Mouse (Mus musculus) Patski (cell line): ENCODE measurements around the gene Dmac1. TPM values are rescaled to one million over a fixed set of nuclear protein-coding genes. Genes with fewer than 3 reads are reported as not detected.
"Not testable (repeated sequence)": the region's sequence is repeated elsewhere in the genome, so short reads cannot be mapped to it uniquely, and the experiment has no call there.

ENCODE experiments used
- ATAC-seq: fragments of 100-300 bp; one replicate; pipeline ENCODE4 v1.8.0; 2021
- CTCF ChIA-PET: fragments of 350-600 bp; sonication (Branson Sonifier 250); formaldehyde crosslinking; loops from one replicate; lab custom pipeline; 2022; ENCODE audit warnings: inconsistent platforms; lab: Charles Lee
- POLR2A ChIA-PET: fragments of 350-600 bp; sonication (Branson Sonifier 250); formaldehyde crosslinking; loops from one replicate; lab custom pipeline; 2022; ENCODE audit warnings: antibody characterized with exemption, inconsistent platforms; lab: Charles Lee
- DNase-seq: peaks from one replicate; pipeline ENCODE4 v3.0.0-alpha.2; 2011; ENCODE audit warnings: low read depth, low spot score
- H3K27me3 ChIP-seq: fragments of 371-371 bp; one replicate; pipeline ENCODE4 v1.5.1; 2021
- CTCF ChIP-seq: fragments of 100-300 bp; IDR thresholded peaks from one replicate; pipeline ENCODE4 v1.5.1; 2021
- in situ Hi-C: fragments of 300-500 bp; cut with MboI; formaldehyde crosslinking; loops from 3 replicates; pipeline ENCODE4 v1.11.1; 2018; ENCODE audit warnings: low pct_unique_long_range_greater_than_20kb, mixed read lengths
- polyA plus RNA-seq: library from polyadenylated mRNA; unstranded; gene quantifications from one replicate; pipeline ENCODE4 v1.2.3, GENCODE M21; 2021

Gene Dmac1
- polyA plus RNA-seq, 1 experiment from 2014 or later, result 25.1 TPM

- CTCF ChIA-PET, result no interaction called here
- in situ Hi-C loops, result no loop called here
- no peak for ATAC-seq
- no peak for TF ChIP-seq CTCF
- H3K27me3 ChIP-seq, result peaks cover 2% of the 10 kb centered on the region
- no peak for DNase-seq
- POLR2A ChIA-PET, result no interaction called here
Observed at GRCm38 (mm10) chr4:75267866-75268265, 10.2 kb downstream of the Dmac1 start.

GRCm38 (mm10) chr4:75266773-75267550 lies 11.1 kb downstream of the Dmac1 start:
- H3K27me3 ChIP-seq, result peaks cover 6% of the 10 kb centered on the region
- POLR2A ChIA-PET, result no interaction called here
- in situ Hi-C loops, result no loop called here
- CTCF ChIA-PET, result no interaction called here
- ATAC-seq (no peak), DNase-seq (no peak)
- no peak for TF ChIP-seq CTCF

GRCm38 (mm10) chr4:75264219-75264618 lies 13.9 kb downstream of the Dmac1 start:
- no peak for ATAC-seq
- peaks cover 6% of the 10 kb centered on the region for H3K27me3 ChIP-seq
- no peak for DNase-seq
- CTCF ChIA-PET, result no interaction called here
- TF ChIP-seq CTCF, result no peak
- POLR2A ChIA-PET, result no interaction called here
- in situ Hi-C loops, result no loop called here

- in situ Hi-C loops, result no loop called here
Observed at GRCm38 (mm10) chr4:75263556-75264129, 14.5 kb downstream of the Dmac1 start.

GRCm38 (mm10) chr4:75262423-75262822 lies 15.7 kb downstream of the Dmac1 start:
- TF ChIP-seq CTCF, result no peak
- POLR2A ChIA-PET, result no interaction called here
- no peak for ATAC-seq
- DNase-seq, result no peak
- CTCF ChIA-PET, result no interaction called here
- in situ Hi-C loops, result no loop called here
- peaks cover 6% of the 10 kb centered on the region for H3K27me3 ChIP-seq

More at GRCm38 (mm10) chr4:75263556-75264129, 14.5 kb downstream of the Dmac1 start:
- DNase-seq (no peak), ATAC-seq (no peak)
- ChIA-PET POLR2A (no interaction called here), CTCF (no interaction called here)
- peaks cover 6% of the 10 kb centered on the region for H3K27me3 ChIP-seq
- TF ChIP-seq CTCF, result no peak

GRCm38 (mm10) chr4:75260156-75260555 lies 17.9 kb downstream of the Dmac1 start:
- in situ Hi-C loops, result no loop called here
- ATAC-seq, result no peak
- DNase-seq, result no peak

GRCm38 (mm10) chr4:75259447-75259846 lies 18.7 kb downstream of the Dmac1 start:
- no peak for TF ChIP-seq CTCF
- no peak for DNase-seq
- peaks cover 6% of the 10 kb centered on the region for H3K27me3 ChIP-seq
- POLR2A ChIA-PET, result no interaction called here
- no peak for ATAC-seq
- CTCF ChIA-PET, result no interaction called here
- in situ Hi-C loops, result no loop called here

More at GRCm38 (mm10) chr4:75260156-75260555, 17.9 kb downstream of the Dmac1 start:
- peaks cover 6% of the 10 kb centered on the region for H3K27me3 ChIP-seq
- TF ChIP-seq CTCF, result no peak
- CTCF ChIA-PET, result no interaction called here
- POLR2A ChIA-PET, result no interaction called here

GRCm38 (mm10) chr4:75234602-75235001 lies 43.5 kb downstream of the Dmac1 start:
- H3K27me3 ChIP-seq, ATAC-seq, CTCF ChIA-PET, POLR2A ChIA-PET, in situ Hi-C loops, DNase-seq: not testable (repeated sequence)
